Mouse (Mus musculus) E14TG2a.4 (cell line): ENCODE results near the gene Eno1.

ENCODE experiments used
- H3K27me3 ChIP-seq: 2 replicates; pipeline ENCODE4 v1.6.1; 2014; ENCODE audit warnings: low read length, control low read depth; ENCODE audit not compliant: insufficient read depth
- H3K36me3 ChIP-seq: 2 replicates; pipeline ENCODE4 v1.6.1; 2014; ENCODE audit warnings: low read length, control low read depth; ENCODE audit not compliant: insufficient read depth
- H3K4me1 ChIP-seq: replicated peaks from 2 replicates; pipeline ENCODE4 v1.6.1; 2014; ENCODE audit warnings: low read depth, low read length, control low read depth
- H3K4me3 ChIP-seq: replicated peaks from 2 replicates; pipeline ENCODE4 v1.5.1; 2014; ENCODE audit warnings: mild to moderate bottlenecking, low read length
- H3K9me3 ChIP-seq: 2 replicates; pipeline ENCODE4 v1.6.1; 2014; ENCODE audit warnings: low read length, control low read depth
- CTCF ChIP-seq: conservative IDR thresholded peaks from 2 replicates; pipeline ENCODE4 v1.5.1; 2014; ENCODE audit warnings: low read length
- NANOG ChIP-seq: IDR thresholded peaks from 2 replicates; pipeline ENCODE4 v1.6.1; 2014; ENCODE audit warnings: borderline replicate concordance, low read length, mixed read lengths
- POU5F1 ChIP-seq: IDR thresholded peaks from 2 replicates; pipeline ENCODE4 v1.6.1; 2014; ENCODE audit warnings: low read length, borderline replicate concordance

Gene Eno1

DNA sequence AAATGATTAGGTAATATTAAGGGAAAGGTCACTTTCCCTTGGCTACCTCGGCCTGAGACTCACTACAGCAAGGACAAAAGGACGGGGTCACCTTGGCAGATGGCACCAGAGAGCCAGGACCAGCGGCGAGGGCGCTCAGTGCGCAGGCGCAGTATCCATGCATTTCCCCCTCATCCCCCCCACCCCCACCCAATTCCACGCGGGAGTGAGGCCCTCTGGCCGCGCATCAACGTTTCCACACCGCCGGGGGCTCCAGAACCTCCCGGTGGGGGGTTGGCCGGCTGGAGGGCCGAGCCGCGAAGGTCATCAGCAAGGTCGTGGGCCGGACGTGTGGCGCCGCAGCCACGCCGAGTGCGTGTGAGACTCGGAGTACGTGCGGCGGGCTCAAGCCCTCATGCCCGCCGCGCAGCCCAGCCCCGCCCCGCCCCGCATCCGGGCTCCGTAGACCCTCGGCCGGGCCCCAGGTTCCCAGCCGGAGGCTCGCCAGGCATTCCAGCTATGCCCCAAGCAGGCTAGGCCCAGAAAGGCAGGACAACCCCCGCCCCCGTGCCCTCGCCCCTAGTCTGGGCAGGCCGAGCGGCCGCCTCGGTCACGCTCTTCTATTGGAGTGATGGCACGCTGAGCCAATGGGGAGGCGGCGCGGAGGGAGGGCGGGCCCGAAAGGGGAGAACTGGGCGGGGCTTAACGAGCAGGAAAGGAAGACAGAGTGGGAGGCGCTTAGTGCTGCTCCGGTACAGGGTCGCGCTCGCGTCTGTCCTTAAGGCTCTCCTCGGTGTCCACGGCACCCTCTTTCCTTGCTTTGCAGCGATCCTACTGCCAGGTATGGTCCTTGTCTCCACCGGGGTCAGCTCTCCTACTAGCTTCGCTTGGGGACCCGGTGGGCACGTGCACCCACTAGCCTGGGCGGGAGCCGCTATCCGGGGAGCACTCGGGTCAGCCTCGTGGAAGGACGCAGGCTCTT is at the start of gene Eno1:
Gene Eno1 (plus strand): TSS at position 201 of the 961 bp plus-strand sequence.
- no peaks in the 10 kb centered on the region for H3K9me3 ChIP-seq
- no peaks in the 10 kb centered on the region for H3K27me3 ChIP-seq
- no peak for TF ChIP-seq POU5F1
- no peak for TF ChIP-seq CTCF
- no peak for TF ChIP-seq NANOG
- peaks cover 54% of the 10 kb centered on the region for H3K4me1 ChIP-seq
- H3K36me3 ChIP-seq, result peaks cover 45% of the 10 kb centered on the region
- peak within 1 kb of the TSS; percentile 100 for H3K4me3 ChIP-seq

GRCm38 (mm10) chr4:150188236-150188635 is 48.3 kb upstream of the Eno1 start:
- Histone ChIP-seq H3K36me3 (no peaks in the 10 kb centered on the region), H3K4me1 (peaks cover 11% of the 10 kb centered on the region), H3K27me3 (no peaks in the 10 kb centered on the region), H3K4me3 (peak overlapping the region; percentile 58), H3K9me3 (peaks cover 28% of the 10 kb centered on the region)
- TF ChIP-seq NANOG (no peak), CTCF (no peak), POU5F1 (no peak)

DNA sequence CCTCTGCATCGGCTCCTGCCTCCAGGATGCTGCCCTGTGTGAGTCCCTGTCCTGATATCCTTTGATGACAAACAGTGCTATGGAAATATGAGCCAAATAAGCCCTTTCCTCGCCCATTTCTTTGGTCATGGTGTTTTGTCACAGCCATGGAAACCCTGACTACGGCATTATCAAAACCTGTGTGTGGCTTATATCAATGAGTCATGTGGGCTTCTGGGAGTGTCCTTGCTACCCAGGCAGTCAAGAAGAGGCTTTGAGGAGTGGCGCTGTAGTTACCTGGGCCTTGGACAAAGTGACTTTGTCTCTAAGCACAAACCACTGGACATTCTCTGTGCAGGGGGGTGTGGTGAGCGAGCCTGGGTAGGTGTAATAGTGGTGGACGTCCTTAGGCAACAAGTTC is 44.3 kb upstream of the Eno1 start:
- TF ChIP-seq POU5F1, result no peak
- no peak for TF ChIP-seq NANOG
- no peak for TF ChIP-seq CTCF
- Histone ChIP-seq H3K27me3 (0 out of 2 replicates have a peak, but pooled peaks cover under 1% of the 10 kb centered on the region), H3K4me1 (peaks cover 12% of the 10 kb centered on the region), H3K9me3 (no peaks in the 10 kb centered on the region), H3K36me3 (no peaks in the 10 kb centered on the region), H3K4me3 (no peak overlapping the region)

- no peaks in the 10 kb centered on the region for H3K9me3 ChIP-seq
- H3K4me3 ChIP-seq, result no peak overlapping the region
- TF ChIP-seq NANOG (no peak), CTCF (peak; percentile 85)
- H3K4me1 ChIP-seq, result peaks cover 17% of the 10 kb centered on the region
- H3K36me3 ChIP-seq, result no peaks in the 10 kb centered on the region
- peaks cover 12% of the 10 kb centered on the region for H3K27me3 ChIP-seq
Measured at GRCm38 (mm10) chr4:150193915-150194314, 42.6 kb upstream of the Eno1 start.

GRCm38 (mm10) chr4:150198268-150198667 is 38.3 kb upstream of the Eno1 start:
- Histone ChIP-seq H3K4me1 (peaks cover 13% of the 10 kb centered on the region), H3K9me3 (no peaks in the 10 kb centered on the region), H3K36me3 (no peaks in the 10 kb centered on the region), H3K27me3 (peaks cover 19% of the 10 kb centered on the region), H3K4me3 (0 out of 2 replicates have a peak overlapping the region, but pooled peaks have one; percentile 20)
- TF ChIP-seq CTCF, result no peak
- TF ChIP-seq POU5F1, result no peak
- no peak for TF ChIP-seq NANOG

DNA sequence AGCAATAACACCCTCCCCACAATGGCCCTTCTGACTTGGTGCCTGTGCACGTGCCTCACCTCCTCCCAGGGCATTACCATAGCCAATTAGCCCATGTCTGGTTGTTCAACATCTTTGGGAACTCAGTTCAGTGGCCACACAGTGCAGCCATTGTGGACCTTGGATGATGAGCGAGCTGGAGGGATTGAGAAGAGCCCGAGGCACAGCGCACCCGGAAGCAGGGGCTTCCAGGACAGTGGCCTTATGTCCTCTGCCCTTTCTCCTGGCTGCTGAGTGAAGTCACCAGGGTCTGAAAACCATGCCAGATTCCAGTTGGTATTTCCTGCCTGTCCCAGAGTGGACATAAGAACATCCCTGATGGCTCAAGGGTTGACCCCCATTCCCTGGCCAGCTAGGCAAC is 35.3 kb upstream of the Eno1 start, which contains the start of gene Car6:
Gene Car6 (minus strand): TSS at position 101 of the 400 bp plus-strand sequence.
- H3K9me3 ChIP-seq, result no peaks in the 10 kb centered on the region
- H3K36me3 ChIP-seq, result no peaks in the 10 kb centered on the region
- no peak for TF ChIP-seq POU5F1
- no peak for TF ChIP-seq NANOG
- no peak for TF ChIP-seq CTCF

GRCm38 (mm10) chr4:150202702-150203101 is 33.8 kb upstream of the Eno1 start:
- Histone ChIP-seq H3K4me3 (no peak overlapping the region), H3K27me3 (peaks cover 13% of the 10 kb centered on the region), H3K36me3 (no peaks in the 10 kb centered on the region), H3K9me3 (no peaks in the 10 kb centered on the region), H3K4me1 (peaks cover 7% of the 10 kb centered on the region)
- no peak for TF ChIP-seq POU5F1
- TF ChIP-seq CTCF, result no peak
- no peak for TF ChIP-seq NANOG

More for the DNA sequence above, 35.3 kb upstream of the Eno1 start, which contains the start of gene Car6:
- no peak within 1 kb of the TSS for H3K4me3 ChIP-seq
- H3K4me1 ChIP-seq, result peaks cover 13% of the 10 kb centered on the region
- H3K27me3 ChIP-seq, result peaks cover 19% of the 10 kb centered on the region

DNA sequence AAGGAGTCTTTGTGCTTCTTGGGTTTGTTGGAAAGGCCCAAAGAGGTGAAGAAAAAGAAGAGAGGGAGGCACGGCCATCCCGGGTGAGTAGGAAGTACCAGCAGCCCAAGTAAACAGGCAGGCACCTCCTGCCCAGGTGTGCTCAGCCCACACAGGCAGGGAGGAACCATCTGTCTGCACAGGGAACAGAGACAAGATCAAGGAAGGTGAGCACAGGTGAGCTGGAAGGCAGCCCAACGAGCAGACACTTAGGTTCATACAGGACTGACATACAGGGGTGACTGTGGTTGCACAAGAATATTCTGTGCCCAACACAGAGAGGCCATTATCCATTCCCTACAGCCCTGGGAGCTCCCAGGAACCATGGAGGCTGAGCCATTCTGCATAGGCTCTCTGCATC is 31.6 kb upstream of the Eno1 start:
- no peak overlapping the region for H3K4me3 ChIP-seq
- no peak for TF ChIP-seq CTCF
- no peak for TF ChIP-seq POU5F1
- no peak for TF ChIP-seq NANOG

GRCm38 (mm10) chr4:150209751-150210150 is 26.8 kb upstream of the Eno1 start:
- H3K4me3 ChIP-seq, result no peak overlapping the region
- peaks cover 38% of the 10 kb centered on the region for H3K4me1 ChIP-seq
- no peaks in the 10 kb centered on the region for H3K27me3 ChIP-seq
- no peaks in the 10 kb centered on the region for H3K9me3 ChIP-seq
- no peak for TF ChIP-seq POU5F1
- TF ChIP-seq NANOG, result no peak
- no peak for TF ChIP-seq CTCF
- H3K36me3 ChIP-seq, result no peaks in the 10 kb centered on the region

More for the DNA sequence above, 31.6 kb upstream of the Eno1 start:
- H3K27me3 ChIP-seq, result peaks cover 7% of the 10 kb centered on the region; the same call in 1 of the 2 replicates
- no peaks in the 10 kb centered on the region for H3K9me3 ChIP-seq
- H3K36me3 ChIP-seq, result no peaks in the 10 kb centered on the region
- H3K4me1 ChIP-seq, result peaks cover 8% of the 10 kb centered on the region
